Mouse (Mus musculus) induced T-regulatory cell, adult 2 months (primary cell): ENCODE data around the gene Hspbap1.

Source experiments
- DNase-seq: peaks from one replicate; pipeline ENCODE4 v3.0.0-alpha.2; 2012; ENCODE audit warnings: low read depth

The Hspbap1 gene

GRCm38 (mm10) chr16:35872410-35873006 is 102.3 kb downstream of the Hspbap1 start:
- DNase-seq, result no peak

GRCm38 (mm10) chr16:35874416-35874815 is 104.2 kb downstream of the Hspbap1 start:
- peak; percentile 88 for DNase-seq
